Mouse (Mus musculus) heart, postnatal 0 days (tissue): ENCODE measurements around the gene Srsf4. TPM values are rescaled to one million over a fixed set of nuclear protein-coding genes. Genes with fewer than 3 reads are reported as not detected.

ENCODE experiments used
- ATAC-seq: fragments of 200-750 bp; cut with Nextera tagmentation; 2 replicates; pipeline ENCODE4 v1.8.0; 2017; ENCODE audit warnings: low read depth, moderate number of reproducible peaks, moderate library complexity; ENCODE audit not compliant: insufficient read depth
- DNase-seq: peaks from one replicate; pipeline ENCODE4 v3.0.0-alpha.2; 2016; ENCODE audit warnings: low spot score
- H3K27ac ChIP-seq: fragments of 300-500 bp; sonication (generic); 2 replicates; pipeline ENCODE4 v1.5.1; 2014; ENCODE audit warnings: low read depth, mild to moderate bottlenecking
- H3K27me3 ChIP-seq: fragments of 300-500 bp; sonication (generic); 2 replicates; pipeline ENCODE4 v1.6.1; 2014; ENCODE audit warnings: low read length, mixed read lengths; ENCODE audit not compliant: control insufficient read depth, insufficient read depth
- H3K36me3 ChIP-seq: fragments of 300-500 bp; sonication (generic); replicated peaks from 2 replicates; pipeline ENCODE4 v1.6.1; 2014; ENCODE audit warnings: low read length, mixed read lengths; ENCODE audit not compliant: control insufficient read depth, insufficient read depth
- H3K4me1 ChIP-seq: fragments of 300-500 bp; sonication (generic); 2 replicates; pipeline ENCODE4 v1.6.1; 2014; ENCODE audit warnings: antibody characterized with exemption; ENCODE audit not compliant: control insufficient read depth, insufficient read depth
- H3K4me2 ChIP-seq: fragments of 300-500 bp; sonication (generic); 2 replicates; pipeline ENCODE4 v1.6.1; 2014; ENCODE audit warnings: low read depth, mild to moderate bottlenecking, low read length, moderate library complexity
- H3K4me3 ChIP-seq: fragments of 300-500 bp; sonication (generic); 2 replicates; pipeline ENCODE4 v1.5.1; 2014; ENCODE audit warnings: low read depth, low read length
- H3K9ac ChIP-seq: fragments of 300-500 bp; sonication (generic); replicated peaks from 2 replicates; pipeline ENCODE4 v1.6.1; 2014; ENCODE audit warnings: low read depth, low read length, mixed read lengths
- H3K9me3 ChIP-seq: fragments of 300-500 bp; sonication (generic); replicated peaks from 2 replicates; pipeline ENCODE4 v1.6.1; 2016; ENCODE audit warnings: low read length; ENCODE audit not compliant: control insufficient read depth
- CTCF ChIP-seq: IDR thresholded peaks from 2 replicates; pipeline ENCODE4 v1.5.1; 2016; ENCODE audit warnings: antibody characterized with exemption, control low read depth, low read depth
- EP300 ChIP-seq: IDR thresholded peaks from 2 replicates; pipeline ENCODE4 v1.6.1; 2016; ENCODE audit warnings: antibody characterized with exemption, low read depth
- WGBS: fragments of 180-500 bp; shearing (Covaris S2); extraction: QIAGEN DNeasy Blood & Tissue Kit; methylation state at CpG from one replicate; pipeline ENCODE4 v1.1.7; 2014; 5-methylcytosine and 5-hydroxymethylcytosine counted together
- polyA plus RNA-seq: library from polyadenylated mRNA; unstranded; fragments of >200 nt; fragmentation: Nextera tagmentation; extraction: Ambion mirVana; gene quantifications from 2 replicates; pipeline ENCODE4 v1.2.1, GENCODE M21; 2015
- total RNA-seq: library from RNA; depleted of rRNA; stranded (reverse); fragments of >200 nt; gene quantifications from 2 replicates; pipeline ENCODE4 v1.2.3, GENCODE M21; 2014; ENCODE audit warnings: low replicate concordance

The Srsf4 gene
- total and polyA plus RNA-seq, 2 experiments from 2014 or later: 14.3 to 42.0 TPM

- Histone ChIP-seq H3K4me3 (peak overlapping the region; percentile 64), H3K9me3 (no peaks in the 10 kb centered on the region), H3K9ac (peak overlapping the region; percentile 67; the same call in 1 of the 2 replicates), H3K27me3 (peaks cover 24% of the 10 kb centered on the region), H3K4me2 (peak overlapping the region; percentile 89; the same call in 1 of the 2 replicates), H3K4me1 (peaks cover 13% of the 10 kb centered on the region), H3K27ac (peak overlapping the region; percentile 76), H3K36me3 (0 out of 2 replicates have a peak, but pooled peaks cover under 1% of the 10 kb centered on the region)
- TF ChIP-seq CTCF (no peak), EP300 (no peak)
- no peak for ATAC-seq
- DNase-seq: no peak
- WGBS: 31% methylated on average over 15 of the region's 15 CpGs
Measured at GRCm38 (mm10) chr4:131919506-131920140, 46.2 kb downstream of the Srsf4 start.

GRCm38 (mm10) chr4:131920141-131920594, 46.8 kb downstream of the Srsf4 start:
- 4% methylated on average over 47 of the region's 51 CpGs for WGBS
- Histone ChIP-seq H3K36me3 (peaks cover 5% of the 10 kb centered on the region; the same call in 1 of the 2 replicates), H3K4me2 (peak overlapping the region; percentile 89), H3K9me3 (no peaks in the 10 kb centered on the region), H3K27me3 (peaks cover 24% of the 10 kb centered on the region), H3K27ac (peak overlapping the region; percentile 76), H3K9ac (peak overlapping the region; percentile 67), H3K4me1 (peaks cover 13% of the 10 kb centered on the region), H3K4me3 (peak overlapping the region; percentile 64)
- no peak for TF ChIP-seq EP300
- no peak for TF ChIP-seq CTCF
- ATAC-seq: peak; percentile 24; the same call in 1 of the 2 replicates
- DNase-seq: peak; percentile 24

GRCm38 (mm10) chr4:131920595-131921351, 47.4 kb downstream of the Srsf4 start:
- no peak for TF ChIP-seq EP300
- no peak for TF ChIP-seq CTCF
- peaks cover 13% of the 10 kb centered on the region for H3K4me1 ChIP-seq
- peaks cover 12% of the 10 kb centered on the region; the same call in 1 of the 2 replicates for H3K36me3 ChIP-seq
- H3K27ac ChIP-seq: peak overlapping the region; percentile 76
- WGBS: under 1% methylated on average over 70 of the region's 76 CpGs
- no peaks in the 10 kb centered on the region for H3K9me3 ChIP-seq
- H3K9ac ChIP-seq: peak overlapping the region; percentile 67
- H3K4me2 ChIP-seq: peak overlapping the region; percentile 89
- peak; percentile 7; the same call in 1 of the 2 replicates for ATAC-seq
- peak overlapping the region; percentile 64 for H3K4me3 ChIP-seq
- peak; percentile 21 for DNase-seq
- peaks cover 19% of the 10 kb centered on the region for H3K27me3 ChIP-seq

- Histone ChIP-seq H3K27ac (peak within 1 kb of the TSS; percentile 76), H3K36me3 (peaks cover 17% of the 10 kb centered on the region; the same call in 1 of the 2 replicates), H3K27me3 (peaks cover 10% of the 10 kb centered on the region; the same call in 1 of the 2 replicates), H3K4me1 (peaks cover 18% of the 10 kb centered on the region), H3K4me3 (peak within 1 kb of the TSS; percentile 64), H3K9ac (peak within 1 kb of the TSS; percentile 67), H3K4me2 (peak within 1 kb of the TSS; percentile 89), H3K9me3 (no peaks in the 10 kb centered on the region)
- 2% methylated on average over 88 of the region's 130 CpGs for WGBS
- TF ChIP-seq EP300: no peak
- no peak for TF ChIP-seq CTCF
- DNase-seq (no peak), ATAC-seq (no peak)
Measured at GRCm38 (mm10) chr4:131921461-131922346, 48.3 kb downstream of the Srsf4 start, which contains the start of gene Tmem200b. Gene Tmem200b, plus strand, starts transcription at chr4:131921771.

GRCm38 (mm10) chr4:131922404-131922803, 49.0 kb downstream of the Srsf4 start:
- H3K27ac ChIP-seq: no peak overlapping the region
- H3K4me1 ChIP-seq: peaks cover 18% of the 10 kb centered on the region
- WGBS: 66% methylated on average over 15 of the region's 15 CpGs
- no peaks in the 10 kb centered on the region for H3K9me3 ChIP-seq
- no peak overlapping the region for H3K9ac ChIP-seq
- peaks cover 9% of the 10 kb centered on the region; the same call in 1 of the 2 replicates for H3K27me3 ChIP-seq
- peak overlapping the region; percentile 89 for H3K4me2 ChIP-seq
- peaks cover 18% of the 10 kb centered on the region; the same call in 1 of the 2 replicates for H3K36me3 ChIP-seq
- no peak for DNase-seq
- H3K4me3 ChIP-seq: peak overlapping the region; percentile 64
- no peak for ATAC-seq
- no peak for TF ChIP-seq EP300
- no peak for TF ChIP-seq CTCF
